Mouse (Mus musculus) heart, adult 2 months (tissue): ENCODE results near the gene Rbm6. TPM values are rescaled to one million over a fixed set of nuclear protein-coding genes. Genes with fewer than 3 reads are reported as not detected.

Experiments used
- DNase-seq, 2 experiments: peaks; one replicate each; pipeline ENCODE4 v3.0.0; 2021
- H3K27ac ChIP-seq: fragments of 200-600 bp; 2 replicates; pipeline ENCODE4 v1.8.1; 2022
- H3K27me3 ChIP-seq: fragments of 200-500 bp; 2 replicates; pipeline ENCODE4 v1.6.1; 2012; ENCODE audit warnings: mild to moderate bottlenecking, low read length, inconsistent platforms, mixed read lengths; ENCODE audit not compliant: control insufficient read depth, insufficient read depth
- H3K36me3 ChIP-seq: fragments of 200-500 bp; 2 replicates; pipeline ENCODE4 v1.6.1; 2012; ENCODE audit warnings: low read length, inconsistent platforms; ENCODE audit not compliant: control insufficient read depth, insufficient read depth
- H3K4me1 ChIP-seq: fragments of 200-500 bp; 2 replicates; pipeline ENCODE4 v1.6.1; 2011; ENCODE audit warnings: low read length; ENCODE audit not compliant: control insufficient read depth, insufficient read depth
- H3K4me3 ChIP-seq: fragments of 200-600 bp; 2 replicates; pipeline ENCODE4 v1.8.1; 2022
- H3K79me2 ChIP-seq: fragments of 200-500 bp; replicated peaks from 2 replicates; pipeline ENCODE4 v1.6.1; 2012; ENCODE audit warnings: mild to moderate bottlenecking, inconsistent platforms, low read length, moderate library complexity, mixed read lengths; ENCODE audit not compliant: control insufficient read depth, insufficient read depth
- H3K9ac ChIP-seq: fragments of 200-500 bp; 2 replicates; pipeline ENCODE4 v1.6.1; 2012; ENCODE audit warnings: low read depth, mild to moderate bottlenecking, control low read depth, inconsistent platforms, low read length, mixed read lengths
- CTCF ChIP-seq: fragments of 200-600 bp; IDR thresholded peaks from 2 replicates; pipeline ENCODE4 v1.8.1; 2022; ENCODE audit warnings: antibody characterized with exemption, mild to moderate bottlenecking, moderate library complexity
- EP300 ChIP-seq: fragments of 200-500 bp; IDR thresholded peaks from 2 replicates; pipeline ENCODE4 v1.6.1; 2011; ENCODE audit warnings: low read depth, low read length, control low read depth; ENCODE audit not compliant: insufficient read depth
- POLR2A ChIP-seq: fragments of 200-500 bp; IDR thresholded peaks from 2 replicates; pipeline ENCODE4 v1.6.1; 2011; ENCODE audit warnings: mild to moderate bottlenecking, low read depth, low read length, control low read depth; ENCODE audit not compliant: insufficient read depth
- WGBS: fragments of 180-500 bp; shearing (Covaris S2); methylation state at CpG from one replicate; pipeline ENCODE4 v1.1.7; 2018; 5-methylcytosine and 5-hydroxymethylcytosine counted together
- intact Hi-C: fragments of 180-260 bp; cut with DNase I; formaldehyde crosslinking; loops from one replicate; pipeline ENCODE4 v1.15.1; 2025
- polyA plus RNA-seq: library from polyadenylated mRNA; depleted of rRNA; stranded (reverse); fragments of >200 nt; gene quantifications from 2 replicates; pipeline ENCODE4 v1.2.3, GENCODE M21; 2012
- total RNA-seq, 2 experiments: library from RNA; stranded (reverse); gene quantifications; 2 replicates each; pipeline ENCODE4 v1.2.3; 2021

Rbm6 gene
- total and polyA plus RNA-seq, 3 experiments: 8.3 to 31.2 (median 29.8) TPM

DNA sequence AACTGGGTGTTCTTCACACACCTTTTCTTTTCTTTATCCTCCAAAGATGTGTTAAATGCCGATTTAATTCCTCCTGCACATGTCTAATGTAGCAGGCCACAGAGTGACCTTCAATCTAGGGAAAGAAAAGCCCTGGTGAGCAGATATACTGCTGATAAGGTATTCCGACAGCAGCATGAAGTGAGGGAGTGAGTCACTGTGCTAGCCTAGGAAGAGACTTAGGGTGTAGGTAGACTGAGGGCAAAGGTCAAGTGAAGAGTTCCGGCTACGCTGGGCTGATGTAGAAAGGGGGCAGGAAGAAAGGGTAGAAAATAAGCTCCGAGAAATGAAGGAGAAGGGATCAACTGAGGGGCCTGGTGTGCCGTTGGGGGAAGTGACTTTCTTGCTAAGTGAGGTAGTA lies 17.2 kb upstream of the Rbm6 start:
- DNase-seq: no peak
- intact Hi-C loops: no loop called here
- 81% methylated on average over 6 of the region's 6 CpGs for WGBS

DNA sequence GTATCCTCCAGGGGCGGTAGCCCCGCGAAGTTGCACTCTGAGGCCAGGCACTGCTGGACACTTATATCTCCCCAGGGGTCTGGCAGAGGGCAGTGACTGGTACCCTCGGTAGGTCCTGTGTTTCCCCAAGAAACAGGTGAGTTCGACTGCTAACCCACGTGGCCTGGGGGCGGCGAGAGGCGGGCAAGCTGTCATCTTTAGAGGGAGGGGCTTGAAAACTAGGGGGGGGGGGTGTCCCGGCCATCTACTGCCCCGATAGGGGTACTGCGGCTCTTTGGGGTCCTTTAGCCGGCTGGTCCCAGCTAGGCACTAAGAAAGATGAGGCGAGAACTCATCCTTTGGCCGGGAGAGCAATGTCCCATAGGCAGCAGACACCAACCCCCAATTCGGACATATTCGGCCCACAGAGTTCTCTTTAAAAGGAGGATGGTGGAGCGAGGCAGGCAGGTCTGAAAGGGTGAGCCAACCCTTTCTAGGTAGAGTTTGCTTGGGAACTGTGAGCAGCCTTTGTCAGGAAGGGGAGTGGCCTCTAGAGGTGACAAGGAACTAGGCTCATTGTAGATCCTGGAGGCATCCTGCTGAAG lies 15.3 kb upstream of the Rbm6 start:
- Histone ChIP-seq H3K27me3 (no peaks in the 10 kb centered on the region), H3K36me3 (no peaks in the 10 kb centered on the region), H3K4me1 (peaks cover 2% of the 10 kb centered on the region), H3K4me3 (peak overlapping the region; percentile 93), H3K27ac (peak overlapping the region; percentile 83), H3K9ac (peak overlapping the region; percentile 91), H3K79me2 (0 out of 2 replicates have a peak, but pooled peaks cover 2% of the 10 kb centered on the region)
- DNase-seq: no peak
- intact Hi-C loops: loop anchor here (1.0 kb wide), 1 partner anchor 16 kb away; no protein-coding TSS in a partner anchor
- under 1% methylated on average over 18 of the region's 18 CpGs for WGBS
- TF ChIP-seq CTCF (0 out of 2 replicates have a peak, but pooled peaks have one; percentile 28), POLR2A (no peak)

More for the DNA sequence above, 17.2 kb upstream of the Rbm6 start:
- Histone ChIP-seq H3K4me3 (no peak overlapping the region), H3K27me3 (no peaks in the 10 kb centered on the region), H3K79me2 (0 out of 2 replicates have a peak, but pooled peaks cover 2% of the 10 kb centered on the region), H3K4me1 (peaks cover 2% of the 10 kb centered on the region), H3K9ac (no peak overlapping the region), H3K36me3 (no peaks in the 10 kb centered on the region), H3K27ac (no peak overlapping the region)
- no peak for TF ChIP-seq CTCF
- TF ChIP-seq EP300: no peak
- TF ChIP-seq POLR2A: no peak

DNA sequence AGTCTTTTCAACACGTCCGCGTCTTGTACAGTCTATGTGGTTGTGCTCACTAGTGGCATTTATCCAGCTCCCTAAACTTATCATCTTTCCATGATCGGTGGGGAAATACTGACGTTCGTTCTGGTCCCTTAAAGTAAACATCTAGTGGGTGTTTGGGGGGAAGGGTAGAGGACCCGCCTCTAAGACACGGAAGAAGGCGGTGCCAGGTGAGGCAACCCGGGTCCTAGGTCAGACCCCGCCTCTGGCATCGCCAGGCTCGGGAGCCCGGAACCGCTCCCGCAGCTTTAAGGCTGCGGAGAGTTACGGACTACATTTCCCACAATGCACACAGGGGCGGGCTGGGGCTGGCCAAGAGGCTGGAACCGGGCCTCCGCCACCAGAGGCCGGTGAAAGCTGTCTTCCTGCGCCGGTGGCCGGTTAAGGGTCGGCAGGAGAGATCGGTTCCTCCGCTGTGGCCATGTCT lies 14.8 kb upstream of the Rbm6 start, which contains the start of gene Mon1a:
Gene Mon1a (plus strand): TSS at position 348 of the 463 bp plus-strand sequence.
- Histone ChIP-seq H3K27me3 (no peaks in the 10 kb centered on the region), H3K9ac (peak within 1 kb of the TSS; percentile 91), H3K79me2 (0 out of 2 replicates have a peak, but pooled peaks cover 2% of the 10 kb centered on the region), H3K4me3 (peak within 1 kb of the TSS; percentile 93), H3K36me3 (no peaks in the 10 kb centered on the region), H3K27ac (peak within 1 kb of the TSS; percentile 83), H3K4me1 (peaks cover 2% of the 10 kb centered on the region)
- TF ChIP-seq CTCF (no peak; the same call in 1 of the 2 replicates), POLR2A (peak; percentile 76)
- under 1% methylated on average over 28 of the region's 28 CpGs for WGBS
- intact Hi-C loops: loop anchor here (1.0 kb wide), 1 partner anchor 16 kb away; no protein-coding TSS in a partner anchor
- peak; percentile 89 to 94 for DNase-seq

DNA sequence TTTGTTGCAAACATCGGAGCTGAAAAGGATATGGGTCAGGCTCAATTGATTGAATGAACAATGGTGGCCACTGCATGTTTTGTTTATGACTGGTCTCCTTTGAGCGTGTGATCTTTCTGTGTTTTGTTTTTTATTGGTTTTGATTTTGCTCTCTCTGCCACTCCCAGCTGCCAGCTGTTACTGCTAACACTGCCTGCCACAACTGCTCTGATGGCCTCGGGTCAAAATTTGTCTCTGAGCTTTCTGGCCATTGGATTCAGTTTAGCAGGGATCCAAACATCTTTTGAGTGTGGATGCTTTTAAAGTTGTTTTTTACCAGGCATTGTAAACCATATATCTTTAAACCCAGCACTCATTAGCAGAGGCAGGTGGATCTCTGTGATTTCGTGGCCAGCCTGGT lies 7.4 kb upstream of the Rbm6 start:
- no peak for DNase-seq

DNA sequence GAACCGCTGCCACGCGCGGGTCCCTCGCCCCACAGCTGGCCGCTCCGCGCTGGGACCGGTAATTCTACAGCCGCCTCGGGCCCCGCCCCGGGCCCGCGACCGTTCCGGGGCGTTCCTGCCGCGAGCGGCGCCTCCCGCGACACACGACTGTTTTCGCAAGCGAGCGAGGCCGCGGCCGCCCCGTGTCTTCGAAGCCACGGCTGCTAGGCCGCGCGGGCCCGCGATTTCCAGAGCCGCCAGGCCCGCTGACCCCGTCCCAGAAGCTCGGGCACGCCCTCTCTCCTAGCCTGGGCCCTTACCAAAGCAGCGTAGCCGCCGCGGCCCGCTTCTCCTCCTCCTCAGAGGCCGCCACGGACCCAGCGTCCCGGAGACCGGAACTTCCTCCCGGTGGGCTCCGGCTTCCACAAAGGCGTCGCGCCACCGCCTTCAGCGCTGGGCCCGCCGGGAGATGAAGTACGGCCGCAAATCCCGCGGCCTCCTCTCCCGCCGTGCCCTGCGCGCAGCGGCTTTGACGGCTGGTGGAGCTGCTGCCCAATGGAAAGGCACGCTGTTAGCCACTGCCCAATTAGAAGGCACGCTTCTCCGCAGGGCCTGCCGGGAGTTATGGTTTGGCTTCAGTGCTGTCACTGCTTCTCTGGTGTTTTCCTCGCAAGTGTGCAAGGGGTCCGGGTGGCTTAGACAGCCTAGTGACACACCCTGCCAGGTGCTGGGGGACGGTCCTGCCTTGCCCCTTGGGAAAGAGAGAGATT lies 513 bp downstream of the Rbm6 start:
- peak overlapping the region; percentile 97 for H3K4me3 ChIP-seq
- H3K36me3 ChIP-seq: peaks cover 7% of the 10 kb centered on the region
- no peaks in the 10 kb centered on the region; the same call in 1 of the 2 replicates for H3K79me2 ChIP-seq
- H3K4me1 ChIP-seq: no peaks in the 10 kb centered on the region; the same call in none of the 2 replicates
- peak overlapping the region; percentile 97 for H3K9ac ChIP-seq
- DNase-seq: peak; percentile 93 to 98
- peak overlapping the region; percentile 85 for H3K27ac ChIP-seq
- no peak for TF ChIP-seq CTCF
- TF ChIP-seq EP300: peak; percentile 27; the same call in 1 of the 2 replicates
- peak; percentile 99 for TF ChIP-seq POLR2A
- intact Hi-C loops: loop anchor here (1.0 kb wide), 1 partner anchor 16 kb away; the partner anchor contains the start of gene Mon1a
- no peaks in the 10 kb centered on the region for H3K27me3 ChIP-seq
- under 1% methylated on average over 80 of the region's 80 CpGs for WGBS

More for the DNA sequence above, 7.4 kb upstream of the Rbm6 start:
- Histone ChIP-seq H3K36me3 (no peaks in the 10 kb centered on the region), H3K9ac (no peak overlapping the region), H3K27me3 (no peaks in the 10 kb centered on the region), H3K79me2 (no peaks in the 10 kb centered on the region), H3K27ac (no peak overlapping the region), H3K4me3 (no peak overlapping the region), H3K4me1 (no peaks in the 10 kb centered on the region)
- TF ChIP-seq EP300: no peak
- no peak for TF ChIP-seq POLR2A
- no peak for TF ChIP-seq CTCF
- intact Hi-C loops: loop anchor here (1.0 kb wide), 1 partner anchor 25 kb away; no protein-coding TSS in a partner anchor
- 59% methylated on average over 4 of the region's 4 CpGs for WGBS
